Mouse (Mus musculus) cerebellum, postnatal 10 days (tissue): ENCODE measurements around the gene Trove2.

Experiments
- DNase-seq, 2 experiments: peaks; one replicate each; pipeline ENCODE4 v3.0.0; 2021; ENCODE audit warnings: mixed read lengths in 2 of 2

Gene Trove2

GRCm38 (mm10) chr1:143776446-143777411, at the start of gene Trove2, which contains the start of gene Uchl5:
Trove2 (minus strand) TSS chr1:143777068.
Uchl5 (plus strand) TSS chr1:143777272.
- DNase-seq, result peak; percentile 100

DNA sequence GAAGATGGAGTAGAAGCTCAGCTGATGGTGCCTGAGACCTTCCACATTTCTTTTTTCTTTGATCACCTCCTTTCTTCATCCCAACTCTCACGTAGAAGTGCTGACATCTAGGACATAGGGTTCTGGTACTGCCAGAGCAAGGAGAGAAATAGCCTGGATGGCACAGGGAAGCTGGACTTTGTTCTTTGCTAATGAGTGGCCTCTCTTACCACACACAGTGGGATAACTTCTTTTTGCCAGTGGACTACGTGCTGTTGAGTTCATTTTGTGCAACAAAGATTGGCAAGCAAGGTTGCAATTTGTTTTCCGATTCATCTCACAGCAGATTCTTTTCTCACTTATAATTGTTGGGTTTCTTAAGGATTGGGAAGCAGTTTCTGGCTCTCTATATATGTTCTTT, 45.8 kb upstream of the Trove2 start:
- no peak for DNase-seq

- DNase-seq, result peak in 1 of 2 experiments; percentile 41
Observed at GRCm38 (mm10) chr1:143820096-143820877, 43.4 kb upstream of the Trove2 start.

DNA sequence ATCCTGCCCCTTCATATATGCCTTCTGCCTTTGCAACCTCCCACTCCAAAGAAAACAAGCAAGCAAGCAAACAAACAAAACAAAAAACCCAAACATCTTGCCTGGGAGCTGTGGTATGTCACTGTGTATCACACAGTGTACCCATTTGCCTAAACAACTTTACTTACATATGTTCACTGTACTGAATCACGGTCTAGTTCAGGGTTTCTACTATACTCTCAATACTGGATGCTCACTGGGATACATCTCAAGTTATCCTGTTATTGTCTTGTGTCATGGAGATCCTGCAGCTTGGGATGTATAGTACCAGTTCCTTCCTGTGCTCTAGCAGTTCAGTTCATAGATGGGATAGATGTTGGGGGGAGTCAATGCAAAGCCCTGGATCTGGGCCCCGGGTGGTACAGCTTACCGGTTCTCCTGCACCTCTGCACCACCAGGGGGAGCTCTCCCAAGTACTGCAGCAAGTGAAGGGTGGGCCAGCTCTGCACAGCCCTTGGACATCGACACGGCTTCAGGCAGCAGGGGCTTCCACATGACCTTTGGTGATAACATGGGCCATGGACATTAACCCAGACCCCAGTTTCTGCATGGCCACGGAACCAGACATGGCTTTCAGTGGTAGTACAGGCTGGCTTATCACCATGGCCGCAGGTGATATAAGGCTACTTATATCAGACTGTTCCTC, 37.0 kb upstream of the Trove2 start:
- peak; percentile 95 to 96 for DNase-seq

- no peak for DNase-seq
Observed at GRCm38 (mm10) chr1:143809062-143809461, 32.2 kb upstream of the Trove2 start.

DNA sequence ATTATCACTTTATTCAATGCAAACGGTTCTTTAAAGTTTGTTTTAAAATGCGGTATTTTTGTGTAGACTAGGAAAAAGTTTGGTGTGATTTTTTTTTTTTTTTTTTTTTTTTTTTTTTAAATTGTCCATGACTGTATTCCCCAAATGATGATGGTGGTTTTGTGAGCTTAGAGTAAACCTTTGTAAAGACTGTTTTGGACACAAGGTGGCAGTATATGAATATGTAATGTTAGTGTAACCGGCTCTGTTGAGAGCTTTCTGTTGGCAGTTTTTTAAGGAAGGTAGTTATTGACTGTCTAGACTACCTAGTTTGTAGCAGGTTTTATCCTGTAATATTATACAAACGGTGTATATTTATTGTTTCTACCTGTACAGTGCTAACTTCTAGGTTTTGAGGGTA, 26.7 kb upstream of the Trove2 start:
- peak; percentile 46 to 91 for DNase-seq

DNA sequence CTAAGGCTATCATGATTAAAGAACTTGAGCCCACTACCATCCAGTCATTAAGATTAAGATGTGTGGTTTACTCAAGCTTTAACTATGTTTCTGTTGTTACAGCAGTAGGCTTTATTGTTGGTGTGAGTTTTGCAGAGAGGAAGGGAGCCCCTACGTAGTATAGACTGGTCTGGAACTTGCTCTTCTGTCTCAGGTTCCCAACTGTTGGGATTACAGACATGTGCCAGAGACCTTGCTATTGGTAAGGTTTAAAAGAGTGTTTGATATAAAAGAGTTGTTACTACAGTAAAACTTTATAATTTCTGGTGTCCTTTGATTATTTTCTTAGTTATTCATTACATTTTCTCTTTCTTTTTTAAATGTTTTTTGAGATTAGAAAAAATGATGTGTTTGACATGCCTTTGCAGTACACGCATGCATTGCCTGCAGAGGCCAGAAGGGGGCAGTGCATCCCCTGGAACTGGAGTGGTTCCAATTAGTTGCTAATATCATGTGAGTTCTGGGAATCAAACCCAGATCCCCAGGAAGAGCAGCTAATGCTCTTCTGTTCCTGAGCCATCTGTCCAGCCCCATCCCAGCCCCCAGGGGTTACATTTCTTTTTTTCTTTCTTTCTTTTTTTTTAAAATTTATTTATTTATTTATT, 11.8 kb upstream of the Trove2 start:
- peak; percentile 28 to 52 for DNase-seq

- no peak for DNase-seq
Observed at GRCm38 (mm10) chr1:143777558-143778218, 820 bp upstream of the Trove2 start.

DNA sequence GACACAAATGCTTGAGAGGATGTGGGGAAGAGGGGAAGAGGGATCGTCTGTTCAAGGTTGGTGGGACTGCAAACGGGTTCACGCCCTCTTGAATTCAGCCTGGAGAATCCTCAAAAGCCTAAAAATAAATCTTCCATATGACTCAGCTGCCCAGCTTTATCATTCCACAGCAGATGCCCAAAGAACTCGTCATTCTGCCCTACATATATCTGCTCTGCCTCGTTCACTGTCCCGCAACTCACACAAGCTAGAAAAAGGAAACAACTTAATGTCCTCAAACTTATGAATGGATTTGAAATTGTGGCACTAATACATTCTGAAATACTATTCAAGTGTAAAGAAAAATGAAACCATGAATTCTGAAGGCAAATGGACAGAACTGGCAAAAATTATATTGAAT, 3.0 kb downstream of the Trove2 start:
- DNase-seq, result no peak

- DNase-seq, result no peak
Observed at GRCm38 (mm10) chr1:143773082-143773481, 3.8 kb downstream of the Trove2 start.

DNA sequence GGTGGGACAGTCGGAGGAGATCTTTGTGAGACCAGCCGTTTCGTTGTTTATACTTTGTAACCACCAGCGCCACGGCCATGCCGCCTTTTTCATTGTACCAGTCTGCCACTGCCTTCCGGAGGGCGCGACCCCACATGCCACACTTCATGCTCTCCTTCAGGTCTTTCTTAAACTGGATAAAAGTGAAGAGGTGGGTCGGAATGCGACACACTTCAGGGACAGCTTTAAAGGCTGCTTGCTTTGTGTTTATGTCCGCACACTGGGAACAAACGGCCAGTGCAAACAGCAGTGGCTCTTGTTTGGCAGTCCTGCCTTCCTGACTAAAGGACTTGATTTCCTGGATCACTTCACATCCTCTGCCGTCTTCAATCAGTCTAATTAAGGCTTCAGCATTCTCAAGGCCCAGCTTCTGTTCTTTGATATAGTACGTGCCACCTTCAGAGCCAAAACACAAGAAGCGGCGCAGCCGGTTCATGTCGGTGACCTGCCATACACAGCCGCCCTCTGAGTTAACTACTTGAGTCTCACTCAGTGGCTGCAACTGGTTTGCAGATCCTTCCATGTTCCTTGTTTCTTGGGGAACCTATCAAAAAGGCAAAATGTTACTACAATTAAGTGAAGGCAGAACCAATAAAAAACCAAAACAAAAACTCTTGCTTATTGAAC, 6.3 kb downstream of the Trove2 start:
- no peak for DNase-seq

GRCm38 (mm10) chr1:143766238-143766637, 10.6 kb downstream of the Trove2 start:
- no peak for DNase-seq

GRCm38 (mm10) chr1:143765801-143766200, 11.1 kb downstream of the Trove2 start:
- no peak for DNase-seq

DNA sequence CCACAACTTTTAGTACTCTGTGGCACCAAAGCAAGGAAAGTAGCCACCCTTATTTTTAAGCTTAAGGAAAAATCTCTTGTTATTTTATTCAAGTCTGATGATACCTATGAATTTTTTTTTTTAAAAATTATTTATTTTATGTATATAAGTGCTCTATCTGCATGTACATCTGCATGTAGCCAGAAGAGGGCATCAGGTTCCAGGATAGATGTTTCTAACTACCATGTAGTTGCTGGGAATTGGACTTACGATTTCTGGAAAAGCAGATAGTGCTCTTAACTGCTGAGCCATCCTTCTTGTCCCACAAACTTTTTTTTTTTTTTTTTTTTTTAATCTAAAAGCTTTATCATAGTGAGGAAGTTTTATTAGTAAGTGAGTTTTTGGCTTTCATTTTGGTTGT, 12.4 kb downstream of the Trove2 start:
- no peak for DNase-seq

DNA sequence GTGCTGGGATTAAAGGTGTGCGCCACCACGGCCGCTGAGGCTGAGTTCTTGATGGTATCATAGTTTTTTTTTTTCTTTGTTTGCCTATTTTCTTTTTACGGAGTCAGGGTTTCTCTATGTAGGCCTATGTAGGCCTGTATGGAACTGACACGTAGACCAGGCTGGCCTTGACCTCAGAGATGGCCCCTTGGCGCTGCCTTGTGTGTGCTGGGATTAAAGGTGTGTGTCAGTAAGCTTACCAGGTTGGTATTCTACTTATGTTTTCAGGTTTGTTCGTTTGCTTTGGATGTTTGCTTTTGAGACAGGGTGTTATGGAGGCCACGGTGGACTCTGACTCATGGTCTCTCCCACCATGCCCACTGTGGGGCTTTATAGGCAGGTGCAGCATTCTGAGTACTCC, 14.7 kb downstream of the Trove2 start:
- DNase-seq, result no peak

DNA sequence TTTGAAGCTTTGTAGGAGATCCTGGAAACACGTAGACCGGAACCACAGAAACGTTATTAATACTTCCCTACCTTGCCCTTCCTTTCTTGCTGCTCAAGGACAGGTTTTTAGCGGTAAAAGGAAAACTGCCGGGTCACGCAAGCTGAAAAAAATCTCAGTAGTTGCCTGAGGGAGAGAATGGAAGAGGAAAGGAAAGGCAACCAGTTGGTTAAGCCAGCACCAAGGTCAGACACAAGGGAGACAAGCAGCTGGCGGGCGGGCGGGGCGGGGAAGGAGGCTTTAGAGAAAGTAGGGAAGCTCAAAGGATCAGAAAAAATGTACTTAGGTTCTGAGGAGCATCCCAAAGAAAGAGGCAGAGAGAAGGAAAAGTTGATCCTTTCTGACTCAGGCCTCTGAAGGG, 31.0 kb downstream of the Trove2 start:
- no peak for DNase-seq

DNA sequence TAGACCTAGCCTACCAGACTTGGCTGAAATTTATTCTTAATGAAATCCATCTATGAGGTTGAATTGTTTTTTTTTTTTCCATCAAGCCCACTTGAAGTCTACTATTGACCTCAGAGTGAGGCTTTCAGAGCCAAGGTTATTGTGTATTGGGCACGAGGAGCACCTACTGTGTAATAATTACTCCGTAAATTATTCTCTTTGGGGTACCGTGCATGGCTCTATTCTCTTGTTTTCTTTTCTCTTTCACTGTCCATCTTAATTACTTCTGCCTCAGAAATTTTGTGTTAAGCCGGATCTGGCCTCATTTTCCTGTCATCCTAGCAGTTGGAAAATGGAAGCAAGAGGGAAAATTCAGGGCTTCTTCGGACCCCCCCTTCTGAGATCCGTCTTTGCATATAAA, 34.7 kb downstream of the Trove2 start:
- peak in 1 of 2 experiments; percentile 18 for DNase-seq

GRCm38 (mm10) chr1:143741331-143741730, 35.5 kb downstream of the Trove2 start:
- DNase-seq, result no peak

DNA sequence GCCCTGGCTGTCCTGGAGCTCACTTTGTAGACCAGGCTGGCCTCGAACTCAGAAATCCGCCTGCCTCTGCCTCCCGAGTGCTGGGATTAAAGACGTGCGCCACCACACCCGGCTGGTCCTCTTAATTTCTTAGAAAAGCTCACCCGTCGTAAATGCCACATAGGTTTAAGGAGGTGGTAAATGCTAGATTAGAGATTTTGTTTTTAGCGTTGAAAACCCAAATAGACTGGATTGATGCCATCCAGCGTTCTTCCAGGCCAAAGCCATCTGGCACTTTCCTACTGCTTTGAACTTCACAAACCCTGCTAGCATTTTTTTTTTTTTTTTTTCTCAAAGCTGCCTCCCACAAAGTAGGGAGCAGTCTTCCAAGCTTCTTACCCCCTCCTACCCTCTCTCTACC, 36.3 kb downstream of the Trove2 start:
- DNase-seq, result peak; percentile 69 to 74

DNA sequence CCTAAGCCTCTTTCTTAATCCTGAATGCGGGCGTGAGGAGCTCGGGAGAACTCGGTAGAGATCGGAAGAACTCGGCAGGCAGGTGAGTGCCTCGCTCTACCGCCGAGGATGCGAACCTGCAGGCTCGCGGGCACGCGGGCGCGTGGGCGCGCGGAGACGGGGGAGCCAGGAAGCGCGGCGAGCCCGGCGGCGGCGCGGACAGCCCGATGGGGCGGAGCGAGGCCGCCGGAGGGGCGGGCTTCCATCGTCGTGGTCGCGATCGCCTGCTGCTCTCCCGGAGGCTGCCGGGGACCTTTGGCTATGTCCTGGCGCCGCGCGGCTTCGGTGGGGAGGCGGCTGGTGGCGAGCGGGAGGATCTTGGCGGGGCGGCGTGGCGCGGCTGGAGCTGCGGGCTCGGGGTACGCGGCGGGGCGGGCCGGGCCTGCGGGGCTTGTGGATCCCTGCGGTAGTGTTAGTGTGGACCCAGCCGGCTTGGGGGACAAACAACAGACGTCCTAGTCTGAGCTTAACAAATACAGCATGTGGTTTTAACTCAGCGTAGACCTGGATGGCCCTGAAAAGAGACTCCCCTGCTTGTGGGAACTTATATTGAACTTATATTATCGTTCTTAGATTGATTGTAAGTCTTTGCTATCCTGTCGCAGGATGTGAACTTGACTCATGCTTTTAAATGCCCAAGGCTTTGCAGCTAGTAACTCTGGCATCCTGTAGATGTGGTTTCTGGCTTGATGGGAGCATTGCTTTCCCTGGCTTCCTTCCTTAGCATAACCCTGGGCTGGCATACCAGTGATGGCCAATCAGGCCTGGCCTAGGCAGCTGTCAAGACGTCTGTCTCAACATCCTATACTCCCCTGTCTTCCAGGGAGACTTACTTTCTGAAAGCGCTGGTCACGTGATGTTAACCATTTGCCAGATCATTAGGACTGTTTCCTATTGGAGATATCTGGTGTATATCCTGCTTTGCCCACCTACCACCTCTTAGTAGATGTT, 37.2 kb downstream of the Trove2 start:
- DNase-seq, result peak; percentile 95 to 97
